Mouse (Mus musculus) hindbrain, embryonic 12.5 days (tissue): ENCODE data around the gene Adamtsl1. TPM values are rescaled to one million over a fixed set of nuclear protein-coding genes. Genes with fewer than 3 reads are reported as not detected.

Source experiments
- ATAC-seq: fragments of 200-750 bp; cut with Nextera tagmentation; 2 replicates; pipeline ENCODE4 v1.8.0; 2017; ENCODE audit warnings: moderate TSS enrichment; ENCODE audit not compliant: low FRiP score
- H3K27ac ChIP-seq: fragments of 300-500 bp; sonication (generic); 2 replicates; pipeline ENCODE4 v1.5.1; 2016; ENCODE audit warnings: mild to moderate bottlenecking
- H3K27me3 ChIP-seq: fragments of 300-500 bp; sonication (generic); 2 replicates; pipeline ENCODE4 v1.6.1; 2016; ENCODE audit warnings: mild to moderate bottlenecking
- H3K36me3 ChIP-seq: fragments of 300-500 bp; sonication (generic); 2 replicates; pipeline ENCODE4 v1.6.1; 2016; ENCODE audit warnings: mild to moderate bottlenecking
- H3K4me1 ChIP-seq: fragments of 300-500 bp; sonication (generic); 2 replicates; pipeline ENCODE4 v1.6.1; 2016
- H3K4me2 ChIP-seq: fragments of 300-500 bp; sonication (generic); replicated peaks from 2 replicates; pipeline ENCODE4 v1.6.1; 2016; ENCODE audit warnings: mild to moderate bottlenecking
- H3K4me3 ChIP-seq: fragments of 300-500 bp; sonication (generic); 2 replicates; pipeline ENCODE4 v1.5.1; 2016; ENCODE audit warnings: mild to moderate bottlenecking
- H3K9ac ChIP-seq: fragments of 300-500 bp; sonication (generic); 2 replicates; pipeline ENCODE4 v1.6.1; 2016; ENCODE audit warnings: mild to moderate bottlenecking, moderate library complexity
- H3K9me3 ChIP-seq: fragments of 300-500 bp; sonication (generic); replicated peaks from 2 replicates; pipeline ENCODE4 v1.6.1; 2016; ENCODE audit warnings: mild to moderate bottlenecking
- WGBS: fragments of 180-500 bp; shearing (Covaris S2); methylation state at CpG from one replicate; pipeline ENCODE4 v1.1.7; 2016; 5-methylcytosine and 5-hydroxymethylcytosine counted together
- polyA plus RNA-seq: library from polyadenylated mRNA; unstranded; fragments of >200 nt; fragmentation: Nextera tagmentation; extraction: Ambion mirVana; gene quantifications from 2 replicates; pipeline ENCODE4 v1.2.1, GENCODE M21; 2016

The Adamtsl1 gene
- polyA plus RNA-seq, 1 experiment from 2014 or later = 28.0 TPM

DNA sequence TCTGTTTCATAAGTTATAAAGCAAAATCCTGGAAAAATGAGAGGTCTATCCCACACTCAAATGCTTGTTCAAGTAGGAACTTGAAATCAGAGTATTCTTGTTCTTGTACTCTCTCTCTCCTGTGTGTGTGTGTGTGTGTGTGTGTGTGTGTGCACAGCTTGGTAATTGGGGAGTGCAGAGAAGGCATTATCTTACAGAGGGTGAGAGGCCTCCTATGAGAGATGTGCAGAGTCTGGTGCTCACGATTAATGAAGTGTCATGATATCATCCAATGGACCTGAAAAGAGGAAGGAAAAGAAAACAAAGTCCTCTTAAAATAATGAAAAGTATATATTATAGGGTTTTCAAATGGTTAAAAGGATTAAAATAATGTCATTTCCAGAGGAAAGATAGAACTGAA, 443.9 kb downstream of the Adamtsl1 start:
- no peak for ATAC-seq
- no peak overlapping the region for H3K27ac ChIP-seq
- H3K4me2 ChIP-seq = no peak overlapping the region
- H3K9me3 ChIP-seq = no peaks in the 10 kb centered on the region
- H3K4me1 ChIP-seq = no peaks in the 10 kb centered on the region
- WGBS = 79% methylated on average over 1 of the region's 1 CpGs
- H3K9ac ChIP-seq = no peak overlapping the region
- H3K27me3 ChIP-seq = no peaks in the 10 kb centered on the region
- no peaks in the 10 kb centered on the region for H3K36me3 ChIP-seq
- no peak overlapping the region for H3K4me3 ChIP-seq

DNA sequence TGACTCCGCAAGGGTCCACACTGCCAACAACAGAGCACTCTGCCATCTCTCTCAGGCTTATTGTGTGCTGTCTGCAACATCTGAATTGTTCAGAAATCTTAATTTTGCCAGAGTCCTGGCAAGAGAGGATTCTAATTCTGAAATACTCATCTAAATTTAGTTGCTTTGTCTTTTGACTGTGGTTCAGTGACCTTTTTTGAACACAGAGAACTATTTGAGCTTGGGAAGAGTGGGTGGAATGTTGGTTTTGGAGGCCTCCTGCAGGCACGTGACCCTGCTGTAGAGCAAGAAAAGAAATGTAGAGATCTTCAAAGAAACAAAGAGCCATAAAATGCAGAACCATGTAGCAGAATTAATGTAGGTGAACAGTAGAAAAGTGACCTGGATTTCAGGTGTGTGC, 445.0 kb downstream of the Adamtsl1 start:
- H3K27me3 ChIP-seq = no peaks in the 10 kb centered on the region
- WGBS = 79% methylated on average over 2 of the region's 2 CpGs
- H3K9me3 ChIP-seq = no peaks in the 10 kb centered on the region
- H3K4me1 ChIP-seq = no peaks in the 10 kb centered on the region
- no peak overlapping the region for H3K4me3 ChIP-seq
- H3K4me2 ChIP-seq = no peak overlapping the region
- ATAC-seq = no peak
- H3K9ac ChIP-seq = no peak overlapping the region
- no peaks in the 10 kb centered on the region for H3K36me3 ChIP-seq
- H3K27ac ChIP-seq = no peak overlapping the region

DNA sequence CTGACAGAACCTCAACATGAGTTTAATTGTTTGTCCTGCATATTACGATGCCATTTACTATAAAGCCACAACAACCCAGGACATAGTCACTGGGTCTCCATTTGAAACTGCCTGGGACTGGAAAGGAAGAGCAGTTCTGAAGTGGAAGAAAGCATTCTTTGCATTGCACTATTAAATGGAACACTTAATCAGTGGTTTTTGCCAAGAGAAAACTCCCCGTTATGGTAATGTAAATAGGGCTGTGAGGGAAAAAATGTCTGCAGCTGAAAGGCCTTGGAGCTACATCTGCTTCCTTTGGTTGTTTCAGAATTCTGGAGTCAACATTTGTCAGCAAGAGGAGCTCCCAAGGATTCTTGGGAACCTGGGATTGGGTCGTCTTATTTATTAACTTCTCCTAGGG, 462.2 kb downstream of the Adamtsl1 start:
- 84% methylated on average over 3 of the region's 3 CpGs for WGBS
- no peak overlapping the region for H3K4me2 ChIP-seq
- no peaks in the 10 kb centered on the region for H3K4me1 ChIP-seq
- H3K4me3 ChIP-seq = no peak overlapping the region
- no peaks in the 10 kb centered on the region for H3K27me3 ChIP-seq
- no peaks in the 10 kb centered on the region for H3K36me3 ChIP-seq
- ATAC-seq = no peak
- no peak overlapping the region for H3K9ac ChIP-seq
- no peaks in the 10 kb centered on the region for H3K9me3 ChIP-seq
- H3K27ac ChIP-seq = no peak overlapping the region

DNA sequence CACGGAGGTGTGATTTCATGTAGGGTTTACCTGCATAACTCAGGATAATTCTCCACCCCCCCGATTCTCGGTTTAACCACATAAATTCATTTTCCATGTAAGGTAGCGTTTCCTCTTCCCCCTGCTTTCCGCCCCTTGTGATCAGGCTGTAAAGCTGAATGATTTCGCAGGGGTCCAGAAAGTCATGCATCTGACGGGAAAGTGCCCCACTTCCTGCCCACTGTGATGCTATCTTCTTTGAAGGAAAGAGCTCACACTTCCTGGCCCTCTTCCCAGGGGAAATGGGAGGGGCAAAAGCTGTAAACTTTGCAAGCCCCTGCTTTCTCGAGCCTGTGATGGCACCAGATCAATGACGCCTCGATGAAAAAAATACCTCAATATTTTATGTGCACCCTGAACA, 465.2 kb downstream of the Adamtsl1 start:
- no peaks in the 10 kb centered on the region for H3K4me1 ChIP-seq
- H3K27ac ChIP-seq = no peak overlapping the region
- H3K9me3 ChIP-seq = no peaks in the 10 kb centered on the region
- WGBS = 73% methylated on average over 10 of the region's 10 CpGs
- H3K9ac ChIP-seq = no peak overlapping the region
- H3K4me2 ChIP-seq = no peak overlapping the region
- no peak for ATAC-seq
- H3K4me3 ChIP-seq = no peak overlapping the region
- no peaks in the 10 kb centered on the region for H3K36me3 ChIP-seq
- H3K27me3 ChIP-seq = no peaks in the 10 kb centered on the region

DNA sequence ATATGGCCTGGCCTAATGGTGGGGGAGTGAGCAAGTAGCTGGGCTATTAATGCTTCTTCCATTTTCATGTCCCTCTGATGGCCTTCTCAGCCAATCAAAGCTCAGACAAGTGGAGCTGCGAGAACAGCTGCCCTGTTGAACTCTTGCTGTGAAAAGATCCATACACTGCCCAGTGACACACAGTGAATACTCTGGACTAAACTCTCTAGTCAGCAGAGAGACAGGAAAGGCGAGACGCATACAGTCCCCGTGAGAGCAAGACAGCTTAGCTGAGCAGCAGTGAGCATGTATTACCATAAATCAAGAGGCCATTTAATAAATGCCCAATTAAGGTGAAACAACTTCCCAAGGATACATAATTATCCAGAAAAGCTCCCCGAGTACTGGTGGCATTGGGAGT, 492.6 kb downstream of the Adamtsl1 start:
- Histone ChIP-seq H3K9me3 (no peaks in the 10 kb centered on the region), H3K27me3 (no peaks in the 10 kb centered on the region), H3K36me3 (no peaks in the 10 kb centered on the region), H3K4me1 (peaks cover 4% of the 10 kb centered on the region), H3K9ac (no peak overlapping the region), H3K4me3 (no peak overlapping the region), H3K4me2 (no peak overlapping the region), H3K27ac (no peak overlapping the region)
- ATAC-seq = no peak
- 41% methylated on average over 5 of the region's 5 CpGs for WGBS

DNA sequence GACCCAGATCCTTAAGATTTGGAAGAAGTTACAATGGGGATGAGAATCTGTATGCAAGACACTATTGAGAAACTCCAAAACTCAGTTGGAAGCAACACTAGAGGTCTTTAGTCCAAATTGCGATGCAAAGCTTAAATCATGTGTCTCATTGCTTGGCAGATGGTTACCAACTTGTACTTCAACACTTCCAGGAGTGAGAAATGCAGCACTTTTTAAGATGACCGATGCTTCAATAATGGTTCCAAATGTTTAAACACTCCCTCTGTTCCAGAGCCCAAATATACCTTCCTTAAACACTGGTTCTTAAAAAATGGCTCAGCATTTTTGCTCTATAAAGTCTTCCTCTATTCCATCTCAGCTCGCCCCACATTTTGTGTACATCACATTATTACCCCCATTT, 499.7 kb downstream of the Adamtsl1 start:
- Histone ChIP-seq H3K27ac (no peak overlapping the region), H3K9me3 (no peaks in the 10 kb centered on the region), H3K9ac (no peak overlapping the region), H3K36me3 (no peaks in the 10 kb centered on the region), H3K4me3 (no peak overlapping the region), H3K27me3 (no peaks in the 10 kb centered on the region), H3K4me1 (no peaks in the 10 kb centered on the region), H3K4me2 (no peak overlapping the region)
- 91% methylated on average over 3 of the region's 3 CpGs for WGBS
- ATAC-seq = no peak

DNA sequence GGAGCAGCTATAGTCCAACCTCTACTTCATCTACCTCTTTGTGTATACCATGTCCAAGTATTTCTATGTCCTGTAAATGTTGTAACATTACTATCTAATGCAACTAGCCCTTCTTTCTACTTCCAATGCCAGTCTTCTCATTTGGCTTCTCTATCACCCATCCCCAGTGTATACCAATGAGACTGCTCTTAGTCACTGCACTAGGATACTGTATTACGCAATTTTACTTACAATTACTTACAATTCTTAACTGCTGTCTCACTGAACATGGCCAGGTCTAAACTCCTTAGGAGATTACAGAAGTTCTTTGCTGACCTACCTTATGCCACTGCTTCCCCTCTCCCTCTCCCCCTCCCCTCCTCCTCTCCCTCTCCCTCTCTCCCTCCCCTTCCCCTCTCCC, 505.0 kb downstream of the Adamtsl1 start:
- no peak overlapping the region for H3K9ac ChIP-seq
- H3K9me3 ChIP-seq = no peaks in the 10 kb centered on the region
- WGBS = 98% methylated on average over 1 of the region's 1 CpGs
- no peak overlapping the region for H3K4me3 ChIP-seq
- H3K27me3 ChIP-seq = no peaks in the 10 kb centered on the region
- H3K27ac ChIP-seq = no peak overlapping the region
- ATAC-seq = no peak
- H3K4me2 ChIP-seq = no peak overlapping the region
- H3K36me3 ChIP-seq = no peaks in the 10 kb centered on the region
- H3K4me1 ChIP-seq = peaks cover 18% of the 10 kb centered on the region

DNA sequence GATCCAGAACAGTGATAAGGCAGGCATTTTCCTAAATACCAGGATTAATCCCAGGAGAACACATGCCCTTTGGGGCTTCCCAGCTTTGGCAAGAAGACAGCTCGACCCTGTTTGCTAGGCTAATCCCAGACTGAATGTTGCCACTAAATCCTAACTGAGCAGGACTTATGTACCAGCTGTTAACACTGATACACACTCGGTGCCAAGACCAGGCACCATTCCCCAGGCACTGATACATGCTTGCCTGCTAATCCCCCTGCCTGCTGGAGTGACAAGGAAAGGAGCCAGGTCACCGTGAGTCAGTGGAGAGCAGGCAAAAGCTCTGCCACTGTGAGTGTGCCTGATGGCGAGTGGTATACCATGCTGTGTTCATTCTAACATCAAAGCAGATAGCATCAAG, 505.6 kb downstream of the Adamtsl1 start:
- H3K36me3 ChIP-seq = no peaks in the 10 kb centered on the region
- peak overlapping the region; percentile 40; the same call in 1 of the 2 replicates for H3K27ac ChIP-seq
- no peak overlapping the region for H3K4me3 ChIP-seq
- no peaks in the 10 kb centered on the region for H3K9me3 ChIP-seq
- peaks cover 18% of the 10 kb centered on the region for H3K4me1 ChIP-seq
- no peaks in the 10 kb centered on the region for H3K27me3 ChIP-seq
- ATAC-seq = 0 out of 2 replicates have a peak, but pooled peaks have one; percentile 46
- no peak overlapping the region for H3K4me2 ChIP-seq
- H3K9ac ChIP-seq = no peak overlapping the region
- 43% methylated on average over 4 of the region's 4 CpGs for WGBS

DNA sequence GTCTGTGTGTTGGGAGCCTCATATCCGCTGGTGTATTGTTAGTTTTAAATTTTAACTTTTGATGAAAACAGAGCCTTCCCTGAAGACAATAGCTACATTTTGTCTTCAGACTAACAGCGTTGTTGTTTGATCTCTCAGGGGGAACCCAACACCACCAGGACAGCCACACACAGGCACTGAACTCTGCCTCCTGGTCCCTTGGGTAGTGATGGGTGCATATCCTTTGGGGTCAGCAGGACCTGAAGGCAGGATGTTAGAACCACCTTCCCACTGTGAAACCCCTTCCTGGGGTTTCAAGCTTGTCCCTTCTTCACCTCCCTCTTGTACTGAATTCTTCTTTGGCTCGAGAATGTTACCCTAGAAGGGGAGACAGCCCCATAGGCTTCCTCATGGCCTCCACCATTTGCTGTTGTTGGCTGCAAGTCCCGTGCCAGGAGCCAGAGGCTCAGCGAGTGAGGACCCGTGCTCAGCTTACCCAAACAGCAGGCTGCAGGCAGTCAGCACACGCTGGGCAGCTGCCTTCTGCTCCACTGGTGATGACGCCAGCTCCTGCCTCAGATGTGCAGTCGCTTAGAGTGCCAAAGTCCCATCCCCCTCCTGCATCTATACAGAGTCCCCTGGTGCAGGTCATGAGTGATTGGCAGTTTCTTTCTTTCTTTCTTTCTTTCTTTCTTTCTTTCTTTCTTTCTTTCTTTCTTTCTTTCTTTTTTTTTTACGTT, 506.6 kb downstream of the Adamtsl1 start:
- H3K4me3 ChIP-seq = no peak overlapping the region
- peak; percentile 91 for ATAC-seq
- no peaks in the 10 kb centered on the region for H3K36me3 ChIP-seq
- no peak overlapping the region for H3K9ac ChIP-seq
- H3K9me3 ChIP-seq = no peaks in the 10 kb centered on the region
- H3K4me2 ChIP-seq = peak overlapping the region; percentile 19; the same call in 1 of the 2 replicates
- H3K27ac ChIP-seq = peak overlapping the region; percentile 30; the same call in 1 of the 2 replicates
- H3K4me1 ChIP-seq = peaks cover 18% of the 10 kb centered on the region
- WGBS = 26% methylated on average over 10 of the region's 10 CpGs
- H3K27me3 ChIP-seq = no peaks in the 10 kb centered on the region

DNA sequence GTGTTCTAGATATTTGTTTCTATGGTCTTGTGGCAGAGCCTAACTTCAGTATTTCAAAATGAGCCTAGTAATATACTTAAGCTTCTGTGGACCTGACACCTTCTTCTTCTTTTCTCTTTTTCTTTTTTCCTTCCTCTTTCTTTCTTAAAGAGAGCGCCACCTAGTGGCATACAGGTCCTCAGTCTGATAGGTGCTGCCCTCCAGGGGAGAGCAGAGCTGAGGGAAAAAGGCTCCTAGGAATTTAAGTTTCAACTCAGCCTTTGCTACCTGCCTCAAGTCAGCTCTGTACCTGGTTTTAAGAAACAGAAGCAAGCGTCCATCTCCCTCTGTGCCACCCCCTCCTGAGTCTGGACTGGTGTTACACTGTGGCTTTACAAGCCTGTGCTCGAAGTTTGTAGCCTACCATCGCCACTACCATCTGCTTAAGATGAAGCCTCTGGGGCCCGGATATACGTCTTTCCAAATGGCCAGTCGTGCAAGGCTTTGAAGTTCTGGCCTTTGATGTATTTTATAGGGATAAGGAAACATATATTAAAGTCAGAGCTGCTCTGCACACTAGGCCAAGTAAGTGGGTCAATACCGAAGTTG, 510.7 kb downstream of the Adamtsl1 start:
- no peaks in the 10 kb centered on the region for H3K27me3 ChIP-seq
- peaks cover 15% of the 10 kb centered on the region for H3K4me1 ChIP-seq
- H3K4me3 ChIP-seq = no peak overlapping the region
- H3K9me3 ChIP-seq = no peaks in the 10 kb centered on the region
- ATAC-seq = no peak
- no peaks in the 10 kb centered on the region for H3K36me3 ChIP-seq
- no peak overlapping the region for H3K4me2 ChIP-seq
- H3K27ac ChIP-seq = no peak overlapping the region
- 57% methylated on average over 8 of the region's 8 CpGs for WGBS
- no peak overlapping the region for H3K9ac ChIP-seq

DNA sequence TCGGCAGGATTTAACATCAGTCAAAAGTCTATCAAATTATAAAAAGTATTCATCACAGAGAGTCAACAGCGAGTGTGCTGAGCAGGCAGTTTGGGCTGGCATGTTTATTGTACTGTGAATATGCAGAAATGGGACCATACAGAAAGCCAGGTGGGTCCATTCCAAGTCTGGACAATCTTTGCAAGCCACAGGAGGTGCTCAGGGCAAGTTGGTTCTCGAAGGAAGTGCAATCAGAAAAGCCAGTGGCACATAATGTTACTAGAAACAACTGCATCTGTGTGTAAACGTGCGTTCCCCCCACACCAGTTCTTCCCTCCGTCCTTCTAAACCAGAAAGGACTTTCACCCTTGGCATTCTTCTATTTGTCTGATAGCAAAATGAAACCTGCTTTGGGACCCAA, 515.5 kb downstream of the Adamtsl1 start:
- H3K4me1 ChIP-seq = peaks cover 4% of the 10 kb centered on the region; the same call in 1 of the 2 replicates
- H3K4me2 ChIP-seq = no peak overlapping the region
- H3K4me3 ChIP-seq = no peak overlapping the region
- WGBS = 85% methylated on average over 6 of the region's 6 CpGs
- no peak for ATAC-seq
- H3K9ac ChIP-seq = no peak overlapping the region
- H3K27ac ChIP-seq = no peak overlapping the region
- no peaks in the 10 kb centered on the region for H3K36me3 ChIP-seq
- H3K27me3 ChIP-seq = no peaks in the 10 kb centered on the region
- no peaks in the 10 kb centered on the region for H3K9me3 ChIP-seq

DNA sequence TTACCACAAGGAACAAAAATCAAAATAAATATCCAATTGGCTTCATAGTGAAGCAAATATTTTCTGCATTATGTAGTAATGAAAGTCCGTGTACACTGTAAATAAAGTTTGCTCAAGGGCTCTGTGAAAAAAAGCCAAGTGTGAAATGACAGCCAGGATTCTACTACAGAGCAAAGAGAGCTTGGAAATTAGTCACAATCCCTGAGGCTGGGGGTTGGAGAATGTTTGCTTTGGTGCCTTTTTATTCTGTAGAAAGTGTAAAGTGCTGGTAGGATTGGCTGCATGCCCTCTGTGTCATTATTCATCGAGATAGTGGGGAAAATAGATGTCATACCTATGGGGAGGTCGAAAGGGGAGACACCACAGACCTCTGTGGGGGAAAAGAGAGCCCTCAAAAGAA, 516.2 kb downstream of the Adamtsl1 start:
- Histone ChIP-seq H3K9ac (no peak overlapping the region), H3K4me3 (no peak overlapping the region), H3K9me3 (no peaks in the 10 kb centered on the region), H3K36me3 (no peaks in the 10 kb centered on the region), H3K4me2 (no peak overlapping the region), H3K27ac (no peak overlapping the region), H3K27me3 (no peaks in the 10 kb centered on the region), H3K4me1 (peaks cover 4% of the 10 kb centered on the region; the same call in 1 of the 2 replicates)
- WGBS = 68% methylated on average over 3 of the region's 3 CpGs
- no peak for ATAC-seq

DNA sequence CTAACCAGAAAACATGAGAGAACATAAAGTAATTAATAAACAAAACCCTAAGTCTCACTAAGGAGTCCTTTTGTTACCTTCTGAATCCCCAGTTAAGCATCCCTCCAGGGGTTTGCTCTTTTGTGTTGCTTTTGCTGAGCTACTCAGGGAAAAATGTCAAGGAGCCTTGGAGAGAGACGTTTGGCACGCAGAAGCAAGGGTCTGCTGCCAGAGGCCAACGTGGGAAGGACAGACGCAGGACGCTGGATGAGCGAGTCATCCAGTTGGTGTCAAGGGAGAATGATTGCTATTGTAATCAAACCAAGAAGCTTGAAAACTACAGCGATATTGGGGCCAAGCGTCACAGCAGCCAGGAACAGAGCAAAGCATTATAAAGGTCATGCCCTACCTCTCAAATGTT, 517.1 kb downstream of the Adamtsl1 start:
- no peak overlapping the region; the same call in 1 of the 2 replicates for H3K4me2 ChIP-seq
- WGBS = 9% methylated on average over 8 of the region's 8 CpGs

More for the DNA sequence above, 517.1 kb downstream of the Adamtsl1 start:
- no peaks in the 10 kb centered on the region for H3K27me3 ChIP-seq
- no peaks in the 10 kb centered on the region for H3K36me3 ChIP-seq
- peaks cover 4% of the 10 kb centered on the region; the same call in 1 of the 2 replicates for H3K4me1 ChIP-seq
- no peak overlapping the region for H3K9ac ChIP-seq
- ATAC-seq = no peak
- H3K27ac ChIP-seq = no peak overlapping the region
- H3K4me3 ChIP-seq = no peak overlapping the region
- no peaks in the 10 kb centered on the region for H3K9me3 ChIP-seq
